Mouse (Mus musculus): Measurements from ENCODE around the gene Zfp37.
"Not testable (repeated sequence)": the region's sequence is repeated elsewhere in the genome, so short reads cannot be mapped to it uniquely, and the experiment has no call there.

The Zfp37 gene

DNA sequence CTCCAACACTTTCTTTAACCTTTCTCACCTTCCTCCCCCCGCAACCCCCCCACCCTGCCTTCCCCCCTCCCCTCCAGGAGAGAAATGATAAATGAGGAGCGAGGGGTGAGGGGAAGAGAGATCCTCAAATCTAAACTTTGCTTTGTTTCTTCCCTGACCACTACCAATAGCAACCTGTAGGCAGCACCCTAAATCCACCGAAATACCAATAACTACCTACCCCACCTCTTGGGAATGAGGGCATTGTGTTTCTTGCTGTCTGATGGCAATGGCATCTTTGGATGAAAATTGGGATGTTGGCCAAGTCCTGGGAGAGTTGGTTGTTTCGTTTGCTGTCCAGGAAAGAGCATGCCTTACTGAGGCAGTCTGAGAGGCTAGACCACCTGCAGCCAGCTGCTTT is 20.8 kb downstream of the Zfp37 start:
- DNase-seq (ENCODE audit: low spot score in 2 of 2): no peak

- no peak for DNase-seq (ENCODE audit: low spot score in 2 of 2)
Measured at GRCm38 (mm10) chr4:62208696-62209380, 22.0 kb downstream of the Zfp37 start.

GRCm38 (mm10) chr4:62207851-62208695 is 22.8 kb downstream of the Zfp37 start:
- DNase-seq (ENCODE audit: low spot score in 2 of 2): peak; percentile 83 to 92

DNA sequence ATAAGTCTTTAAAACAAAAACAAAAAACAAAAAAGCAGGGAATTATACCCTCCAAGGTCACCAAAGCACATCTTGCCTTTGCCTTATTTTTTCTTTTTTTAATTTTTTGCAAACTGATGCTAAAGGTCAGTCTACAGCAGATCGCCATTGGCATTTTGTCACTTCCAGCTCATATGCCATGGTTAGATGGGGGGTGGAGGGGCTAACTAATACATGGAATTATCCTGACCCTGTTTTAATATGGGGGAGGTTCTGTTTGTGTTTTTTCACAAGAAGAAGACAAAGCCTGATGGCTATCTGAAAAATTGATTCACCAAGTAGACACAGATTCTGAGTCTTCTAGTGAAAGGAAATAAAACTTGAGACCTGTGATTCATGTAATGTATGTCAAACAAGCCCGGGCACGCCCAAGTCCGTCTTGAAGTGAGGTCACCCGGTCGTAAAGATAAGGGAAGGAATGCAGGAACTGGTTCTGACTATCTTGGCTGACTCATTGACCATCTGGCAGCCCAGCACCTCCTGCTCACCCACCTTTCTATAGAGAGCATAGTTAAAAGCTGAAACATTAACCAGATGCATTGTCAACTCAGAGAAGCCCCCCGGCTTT is 30.8 kb downstream of the Zfp37 start:
- peak; percentile 35 to 52 for DNase-seq (ENCODE audit: low spot score in 2 of 2)

DNA sequence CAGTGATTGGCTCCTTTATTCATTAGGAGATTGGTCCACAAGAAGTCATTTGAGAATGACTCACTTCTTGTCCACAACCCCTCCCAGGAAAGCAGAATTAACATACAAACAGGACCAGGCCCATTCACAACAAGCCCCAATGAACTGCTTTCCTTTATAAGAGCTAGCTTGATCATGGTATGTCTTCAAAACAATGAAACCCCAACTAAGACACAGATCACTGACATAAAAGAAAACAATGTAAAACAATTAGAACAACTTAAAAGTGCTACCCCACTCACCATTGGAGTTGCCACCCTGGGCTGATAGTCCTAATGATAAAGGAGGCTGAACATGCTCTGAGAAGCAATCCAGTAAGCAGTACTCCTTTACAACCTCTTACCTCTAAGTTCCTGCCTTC is 42.1 kb downstream of the Zfp37 start:
- no peak for DNase-seq (ENCODE audit: low spot score in 2 of 2)

GRCm38 (mm10) chr4:62177282-62177681 is 53.6 kb downstream of the Zfp37 start:
- peak in 1 of 2 experiments; percentile 5 for DNase-seq (ENCODE audit: low spot score in 2 of 2)

GRCm38 (mm10) chr4:62174471-62174870 is 56.4 kb downstream of the Zfp37 start:
- no peak for DNase-seq (ENCODE audit: low spot score in 2 of 2)

DNA sequence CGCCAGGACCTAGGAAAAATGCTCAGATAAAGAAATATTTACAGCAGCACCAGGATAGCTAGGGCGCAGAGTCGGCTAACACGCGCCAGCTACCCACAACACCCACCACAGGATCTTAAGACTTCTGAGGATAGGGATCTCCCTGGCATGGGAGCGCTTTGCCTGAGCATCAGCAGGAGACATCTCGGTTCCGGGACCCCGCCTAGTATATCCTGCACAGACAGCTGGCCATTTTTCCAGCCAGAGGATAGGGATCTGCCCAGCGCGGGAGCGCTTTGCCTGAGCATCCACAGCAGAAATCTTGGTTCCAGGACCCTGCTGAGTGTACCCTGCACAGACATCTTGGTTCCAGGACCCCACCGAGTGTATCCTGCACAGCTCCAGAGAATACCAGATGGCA is 63.2 kb downstream of the Zfp37 start:
- not testable (repeated sequence) for DNase-seq (ENCODE audit: low spot score in 2 of 2)

- DNase-seq (ENCODE audit: low spot score in 2 of 2): no peak
Measured at GRCm38 (mm10) chr4:62158401-62158800, 72.4 kb downstream of the Zfp37 start.

GRCm38 (mm10) chr4:62150811-62151210 is 80.0 kb downstream of the Zfp37 start, which contains the start of gene Mup21:
Mup21 (minus strand) TSS chr4:62150863.
- DNase-seq (ENCODE audit: low spot score in 2 of 2): no peak
